Mouse (Mus musculus) 3T3-L1 (cell line): ENCODE data around the gene Mmrn1.
"Not testable (repeated sequence)": the region's sequence is repeated elsewhere in the genome, so short reads cannot be mapped to it uniquely, and the experiment has no call there.

ENCODE experiments used
- DNase-seq: peaks from one replicate; pipeline ENCODE4 v3.0.0-alpha.2; 2015; ENCODE audit warnings: low read depth, low spot score

Mmrn1 gene

GRCm38 (mm10) chr6:60924676-60925075 lies at the start of gene Mmrn1:
Gene Mmrn1, plus strand, starts transcription at chr6:60924976.
- not testable (repeated sequence) for DNase-seq

- DNase-seq = no peak
Observed at GRCm38 (mm10) chr6:60880362-60880761, 44.4 kb upstream of the Mmrn1 start.

- no peak for DNase-seq
Observed at GRCm38 (mm10) chr6:60881534-60881933, 43.2 kb upstream of the Mmrn1 start.

- DNase-seq = no peak
Observed at GRCm38 (mm10) chr6:60907272-60907671, 17.5 kb upstream of the Mmrn1 start.

- no peak for DNase-seq
Observed at GRCm38 (mm10) chr6:60931364-60931763, 6.6 kb downstream of the Mmrn1 start.

GRCm38 (mm10) chr6:60934835-60935234 lies 10.1 kb downstream of the Mmrn1 start:
- no peak for DNase-seq

- DNase-seq = no peak
Observed at GRCm38 (mm10) chr6:60935448-60936130, 10.8 kb downstream of the Mmrn1 start.

GRCm38 (mm10) chr6:60944178-60944577 lies 19.4 kb downstream of the Mmrn1 start:
- DNase-seq = no peak

- no peak for DNase-seq
Observed at GRCm38 (mm10) chr6:60944621-60945020, 19.8 kb downstream of the Mmrn1 start.

GRCm38 (mm10) chr6:60950415-60950814 lies 25.6 kb downstream of the Mmrn1 start:
- DNase-seq = peak; percentile 51

- no peak for DNase-seq
Observed at GRCm38 (mm10) chr6:60961285-60961684, 36.5 kb downstream of the Mmrn1 start.

- no peak for DNase-seq
Observed at GRCm38 (mm10) chr6:60961838-60962237, 37.1 kb downstream of the Mmrn1 start.

- DNase-seq = no peak
Observed at GRCm38 (mm10) chr6:60962668-60963067, 37.9 kb downstream of the Mmrn1 start.

- DNase-seq = peak; percentile 20
Observed at GRCm38 (mm10) chr6:60963726-60964125, 39.0 kb downstream of the Mmrn1 start.

- no peak for DNase-seq
Observed at GRCm38 (mm10) chr6:60966931-60967330, 42.2 kb downstream of the Mmrn1 start.

- DNase-seq = no peak
Observed at GRCm38 (mm10) chr6:60969407-60969806, 44.6 kb downstream of the Mmrn1 start.

- DNase-seq = no peak
Observed at GRCm38 (mm10) chr6:60970811-60971210, 46.0 kb downstream of the Mmrn1 start.

GRCm38 (mm10) chr6:60978610-60979009 lies 53.8 kb downstream of the Mmrn1 start:
- no peak for DNase-seq

GRCm38 (mm10) chr6:60979039-60979438 lies 54.3 kb downstream of the Mmrn1 start:
- no peak for DNase-seq

- DNase-seq = no peak
Observed at GRCm38 (mm10) chr6:60984360-60984759, 59.6 kb downstream of the Mmrn1 start.

GRCm38 (mm10) chr6:60985919-60986318 lies 61.1 kb downstream of the Mmrn1 start:
- DNase-seq = peak; percentile 60

GRCm38 (mm10) chr6:60986914-60987313 lies 62.1 kb downstream of the Mmrn1 start:
- DNase-seq = no peak

GRCm38 (mm10) chr6:60987804-60988203 lies 63.0 kb downstream of the Mmrn1 start:
- DNase-seq = no peak

GRCm38 (mm10) chr6:60992366-60992765 lies 67.6 kb downstream of the Mmrn1 start:
- DNase-seq = no peak
